Mouse (Mus musculus) forebrain, embryonic 10.5 days (tissue): ENCODE measurements around the gene Fam168a. TPM values are rescaled to one million over a fixed set of nuclear protein-coding genes. Genes with fewer than 3 reads are reported as not detected.
A peak's percentile ranks its signal among the peaks of the same experiment; 100 is the strongest.

ENCODE experiments used
- DNase-seq: peaks from one replicate; pipeline ENCODE4 v3.0.0-alpha.2; 2017; ENCODE audit warnings: low spot score; ENCODE audit errors: extremely low spot score
- H3K27ac ChIP-seq: fragments of 300-500 bp; sonication (generic); 2 replicates; pipeline ENCODE4 v1.5.1; 2016; ENCODE audit warnings: mild to moderate bottlenecking
- H3K27me3 ChIP-seq: fragments of 300-500 bp; sonication (generic); 2 replicates; pipeline ENCODE4 v1.6.1; 2016; ENCODE audit warnings: mild to moderate bottlenecking; ENCODE audit not compliant: poor library complexity, severe bottlenecking
- H3K36me3 ChIP-seq: fragments of 300-500 bp; sonication (generic); replicated peaks from 2 replicates; pipeline ENCODE4 v1.6.1; 2016; ENCODE audit warnings: mild to moderate bottlenecking, moderate library complexity
- H3K4me1 ChIP-seq: fragments of 300-500 bp; sonication (generic); 2 replicates; pipeline ENCODE4 v1.6.1; 2016
- H3K4me3 ChIP-seq: fragments of 300-500 bp; sonication (generic); 2 replicates; pipeline ENCODE4 v1.5.1; 2016; ENCODE audit warnings: mild to moderate bottlenecking, moderate library complexity
- H3K9me3 ChIP-seq: fragments of 300-500 bp; sonication (generic); 2 replicates; pipeline ENCODE4 v1.6.1; 2016; ENCODE audit warnings: mild to moderate bottlenecking, moderate library complexity
- WGBS: fragments of 180-500 bp; shearing (Covaris S2); methylation state at CpG from one replicate; pipeline ENCODE4 v1.1.7; 2016; 5-methylcytosine and 5-hydroxymethylcytosine counted together
- microRNA-seq: library from miRNA; unstranded; fragments of <30 nt; microRNA quantifications from one replicate; pipeline ENCODE4, GENCODE M21; 2017
- polyA plus RNA-seq: library from polyadenylated mRNA; unstranded; fragments of >200 nt; fragmentation: Nextera tagmentation; extraction: Ambion mirVana; gene quantifications from 2 replicates; pipeline ENCODE4 v1.2.1, GENCODE M21; 2016

The Fam168a gene
- polyA plus RNA-seq, 1 experiment from 2014 or later: 35.8 TPM

GRCm38 (mm10) chr7:100886535-100886934 lies 180.1 kb downstream of the Fam168a start:
- H3K4me1 ChIP-seq: 0 out of 2 replicates have a peak, but pooled peaks cover 2% of the 10 kb centered on the region
- no peak overlapping the region for H3K4me3 ChIP-seq
- peak; percentile 59 for DNase-seq
- H3K27me3 ChIP-seq: no peaks in the 10 kb centered on the region
- no peak overlapping the region for H3K27ac ChIP-seq
- H3K36me3 ChIP-seq: peaks cover 81% of the 10 kb centered on the region
- H3K9me3 ChIP-seq: no peaks in the 10 kb centered on the region
- WGBS: 33% methylated on average over 3 of the region's 3 CpGs

Small RNA genes within 50 kb of the gene (microRNA-seq; reads per million reads assigned to microRNA genes)
- 185 reads per million, percentile 54 among the genes with 10 or more reads in this experiment for gene Mir3102

Other genes with a start within 250 kb of the Fam168a start
- not detected in 2 replicates for gene Ucp3, start 233.6 kb upstream of the Fam168a start, polyA plus RNA-seq
- gene Ucp2, start 213.3 kb upstream of the Fam168a start, polyA plus RNA-seq: 78.7 and 93.9 TPM in 2 replicates
- 0.26 and 0.30 TPM in 2 replicates for gene Dnajb13, start 191.7 kb upstream of the Fam168a start, polyA plus RNA-seq
- 20.4 and 20.6 TPM in 2 replicates for gene Coa4, start 169.6 kb upstream of the Fam168a start, polyA plus RNA-seq
- gene Rab6a, start 99.2 kb upstream of the Fam168a start, polyA plus RNA-seq: 83.8 and 83.9 TPM in 2 replicates
- 55.8 and 56.6 TPM in 2 replicates for gene Mrpl48, start 98.3 kb upstream of the Fam168a start, polyA plus RNA-seq
- gene Plekhb1, start 44.2 kb upstream of the Fam168a start, polyA plus RNA-seq: 3.2 and 4.0 TPM in 2 replicates
- 5.0 and 5.7 TPM in 2 replicates for gene Relt, start 156.8 kb downstream of the Fam168a start, polyA plus RNA-seq
- 6.5 TPM in 2 replicates for gene Arhgef17, start 225.5 kb downstream of the Fam168a start, polyA plus RNA-seq